Mouse (Mus musculus) kidney, adult 2 months (tissue): ENCODE data around the gene Stat5a.

Source experiments
- CTCF ChIP-seq: fragments of 200-500 bp; conservative IDR thresholded peaks from 2 replicates; pipeline ENCODE4 v1.5.1; 2011; ENCODE audit warnings: low read depth, mild to moderate bottlenecking, control low read depth, low read length, moderate library complexity, mixed read lengths; ENCODE audit not compliant: insufficient read depth, insufficient read length
- POLR2A ChIP-seq: fragments of 200-500 bp; IDR thresholded peaks from one replicate; pipeline ENCODE4 v1.6.1; 2011; ENCODE audit warnings: low read depth, low read length, control low read depth

GRCm38 (mm10) chr11:100825451-100825850, 33.7 kb upstream of the Stat5a start:
- TF ChIP-seq CTCF: no peak
- no peak for TF ChIP-seq POLR2A
